Mouse (Mus musculus): ENCODE data around the gene Dbt.
"Not testable (repeated sequence)": the region's sequence is repeated elsewhere in the genome, so short reads cannot be mapped to it uniquely, and the experiment has no call there.

Gene Dbt

GRCm38 (mm10) chr3:116542070-116542469 lies 29.2 kb downstream of the Dbt start:
- no peak for DNase-seq (ENCODE audit: low read depth)

DNA sequence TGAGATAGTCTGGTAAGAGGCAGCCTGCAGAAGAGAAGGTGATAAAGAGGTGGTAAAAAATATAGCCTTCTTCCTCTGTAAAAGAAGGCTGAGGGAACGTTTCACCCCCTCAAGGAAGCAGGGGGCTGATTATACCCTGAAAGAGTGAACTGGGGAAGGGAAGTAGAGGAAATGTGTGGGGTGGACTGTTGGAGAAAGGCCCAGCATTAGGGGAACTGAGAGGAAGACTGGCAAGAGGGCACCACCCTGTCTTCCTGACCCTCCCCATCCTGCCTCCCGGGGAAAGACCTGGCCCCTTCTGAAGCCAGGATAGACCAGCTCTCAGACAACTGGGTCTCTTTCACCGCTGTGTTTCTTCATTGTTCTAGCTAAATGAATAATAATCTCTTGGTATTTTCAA lies 29.7 kb downstream of the Dbt start:
- no peak for DNase-seq (ENCODE audit: low read depth)

GRCm38 (mm10) chr3:116547430-116547829 lies 34.6 kb downstream of the Dbt start:
- DNase-seq (ENCODE audit: low read depth): no peak

- DNase-seq (ENCODE audit: low read depth): no peak
Measured at GRCm38 (mm10) chr3:116551362-116551761, 38.5 kb downstream of the Dbt start.

- not testable (repeated sequence) for DNase-seq (ENCODE audit: low read depth)
Measured at GRCm38 (mm10) chr3:116561315-116561714, 48.4 kb downstream of the Dbt start.

DNA sequence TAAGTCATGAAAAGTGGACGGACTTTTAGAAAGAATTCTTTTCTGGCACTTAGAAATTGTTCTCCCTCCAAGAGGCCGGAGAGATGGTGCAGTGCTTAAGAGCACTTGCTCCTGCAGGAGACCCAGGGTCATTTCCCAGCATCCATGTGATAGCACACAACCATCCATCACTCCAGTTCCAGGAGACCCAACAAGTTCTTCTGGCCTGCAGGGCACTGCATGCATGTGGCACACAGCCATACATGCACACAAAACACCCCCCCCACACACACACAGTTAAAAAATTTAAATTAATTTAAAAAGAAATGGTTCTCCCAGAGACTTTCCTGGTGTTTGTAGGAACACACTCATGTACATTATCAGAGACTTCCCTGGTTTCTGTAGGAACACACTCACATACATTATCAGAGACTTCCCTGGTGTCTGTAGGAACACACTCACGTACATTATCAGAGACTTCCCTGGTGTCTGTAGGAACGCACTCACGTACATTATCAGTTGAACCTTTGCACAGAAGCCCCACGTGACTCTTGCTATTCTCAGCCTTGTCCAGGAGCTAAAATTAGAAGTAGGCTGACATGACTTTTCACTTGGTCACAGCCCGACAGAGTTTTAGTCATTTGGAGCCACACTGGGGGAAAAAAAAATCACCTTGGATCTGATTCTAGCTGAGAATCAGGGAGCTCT lies 49.7 kb downstream of the Dbt start, which contains the start of gene Lrrc39:
Lrrc39 (plus strand) TSS at position 566 of the 687 bp plus-strand sequence.
- no peak for DNase-seq (ENCODE audit: low read depth)

DNA sequence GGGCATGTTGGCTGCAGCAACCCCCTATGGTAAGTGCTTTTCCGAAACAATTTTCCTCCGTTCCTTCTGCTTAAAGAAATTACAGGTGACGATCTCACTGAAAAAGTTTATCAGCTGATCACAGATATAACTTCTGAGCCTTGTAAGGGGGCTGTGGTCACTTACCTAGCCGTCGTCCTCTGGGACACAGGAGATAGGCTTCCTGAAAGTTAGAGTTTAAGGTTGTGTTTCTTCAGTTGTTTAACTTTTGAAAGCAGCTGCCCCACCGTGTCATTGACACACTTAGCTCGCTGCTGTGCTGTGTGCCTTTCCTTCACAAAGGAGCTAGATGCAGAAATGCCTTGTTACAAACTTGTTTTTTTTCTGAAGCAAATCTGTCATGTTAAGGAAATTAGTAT lies 50.2 kb downstream of the Dbt start:
- DNase-seq (ENCODE audit: low read depth): no peak

- DNase-seq (ENCODE audit: low read depth): no peak
Measured at GRCm38 (mm10) chr3:116570628-116571027, 57.8 kb downstream of the Dbt start.

DNA sequence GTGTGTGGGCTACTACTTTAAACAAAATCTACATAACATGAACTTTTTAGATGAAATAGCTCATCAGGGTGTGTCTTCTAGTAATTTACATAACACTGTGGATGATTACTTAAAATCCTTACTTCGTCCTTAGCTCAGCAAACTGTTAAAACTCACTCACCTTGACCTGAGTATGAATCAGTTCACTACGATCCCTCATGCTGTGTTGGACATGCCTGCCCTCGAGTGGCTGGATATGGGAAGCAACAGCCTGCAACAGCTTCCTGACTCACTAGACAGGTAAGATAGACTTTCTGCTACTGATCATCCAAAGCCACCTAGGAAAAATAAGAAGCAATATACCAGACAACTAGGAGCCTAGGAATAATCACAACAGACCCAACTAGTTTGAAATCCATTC lies 64.4 kb downstream of the Dbt start:
- peak; percentile 17 for DNase-seq (ENCODE audit: low read depth)

- no peak for DNase-seq (ENCODE audit: low read depth)
Measured at GRCm38 (mm10) chr3:116582201-116582600, 69.3 kb downstream of the Dbt start.

GRCm38 (mm10) chr3:116594076-116594727 lies 81.3 kb downstream of the Dbt start:
- no peak for DNase-seq (ENCODE audit: low read depth)

GRCm38 (mm10) chr3:116594728-116595602 lies 82.1 kb downstream of the Dbt start, which contains the start of gene Sass6:
Gene Sass6 (plus strand): TSS chr3:116594982.
- peak; percentile 99 for DNase-seq (ENCODE audit: low read depth)

DNA sequence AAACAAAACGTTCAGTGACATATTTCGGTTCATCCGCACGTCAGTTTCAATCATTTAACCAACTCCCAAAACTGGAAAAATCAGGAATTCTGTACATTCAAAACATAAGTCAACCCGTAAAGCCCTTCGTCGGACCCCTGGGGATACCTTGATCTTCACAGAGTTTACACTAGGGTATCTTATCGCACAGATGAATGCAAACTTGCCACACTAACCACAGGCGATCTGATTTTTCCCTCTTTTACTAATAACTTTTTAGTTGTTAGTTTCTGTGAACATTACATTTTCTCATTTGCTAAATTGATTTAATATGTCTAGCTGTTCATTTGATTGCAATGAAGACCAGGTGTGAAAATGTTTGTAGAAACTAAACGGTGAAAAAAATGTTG lies 82.7 kb downstream of the Dbt start:
- no peak for DNase-seq (ENCODE audit: low read depth)

Measured in induced T-regulatory cell, adult 2 months (primary cell).